Mouse (Mus musculus) spleen, adult 12 weeks (tissue): Measurements from ENCODE around the gene Rc3h1.
"Not testable (repeated sequence)": the region's sequence is repeated elsewhere in the genome, so short reads cannot be mapped to it uniquely, and the experiment has no call there.

Experiments
- DNase-seq: peaks from one replicate; pipeline ENCODE4 v3.0.0; 2022; ENCODE audit warnings: low spot score

The Rc3h1 gene

GRCm38 (mm10) chr1:160906057-160906557, at the start of gene Rc3h1:
Gene Rc3h1 (plus strand): TSS chr1:160906418.
- DNase-seq = peak; percentile 99

DNA sequence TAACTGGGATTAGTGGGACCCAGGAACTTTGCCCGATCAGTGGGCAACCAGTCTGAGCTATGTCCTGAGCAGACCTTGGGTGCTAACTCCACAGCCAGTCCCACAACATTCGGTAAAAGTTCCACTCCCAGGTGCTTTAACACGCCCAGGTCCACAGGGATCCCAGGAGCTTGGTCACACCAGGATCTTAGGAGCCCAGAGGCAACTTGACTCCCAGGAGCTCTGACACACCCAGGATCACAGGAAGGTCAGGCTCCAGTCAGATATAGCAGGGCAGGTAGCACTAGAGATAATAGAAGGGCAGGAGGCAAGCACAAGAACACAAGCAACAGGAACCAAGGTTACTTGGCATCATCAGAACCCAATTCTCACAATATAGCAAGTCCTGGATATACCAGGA, 48.1 kb upstream of the Rc3h1 start:
- DNase-seq = no peak

DNA sequence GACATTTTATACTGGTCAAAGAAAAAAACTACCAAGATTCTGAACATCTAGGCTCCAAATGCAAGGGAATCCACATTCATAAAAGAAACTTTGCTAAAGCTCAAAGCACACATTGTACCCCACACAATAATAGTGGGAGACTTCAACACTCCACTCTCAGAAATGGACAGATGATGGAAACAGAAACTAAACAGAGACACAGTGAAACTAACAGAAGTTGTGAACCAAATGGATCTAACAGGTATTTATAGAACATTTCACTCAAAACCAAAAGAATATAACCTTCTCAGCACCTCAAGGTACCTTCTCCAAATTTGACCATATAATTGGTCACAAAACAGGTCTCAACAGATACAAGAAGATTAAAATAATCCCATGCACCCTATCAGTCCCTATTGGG, 46.3 kb upstream of the Rc3h1 start:
- DNase-seq = not testable (repeated sequence)

DNA sequence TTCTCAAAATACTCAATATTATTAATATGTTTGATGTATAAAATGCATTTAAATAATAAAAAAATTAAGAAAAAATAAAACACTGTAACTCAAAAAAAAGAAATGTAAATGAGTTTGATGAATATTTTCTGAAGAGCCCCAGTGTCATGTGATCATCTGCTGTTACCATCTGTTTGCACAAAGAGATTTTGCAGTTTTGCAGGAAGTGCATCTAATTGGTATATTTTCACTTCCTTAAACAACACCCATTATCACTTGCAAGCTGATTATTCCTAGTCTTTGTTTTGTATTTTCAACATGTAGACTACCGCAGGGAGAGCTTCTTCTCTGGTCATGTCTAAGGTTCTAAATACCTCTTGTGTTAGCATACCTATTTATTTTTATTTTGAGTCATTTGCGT, 45.1 kb upstream of the Rc3h1 start:
- DNase-seq = no peak

- no peak for DNase-seq
These were observed 44.6 kb upstream of the Rc3h1 start for GRCm38 (mm10) chr1:160861632-160862031.

GRCm38 (mm10) chr1:160863027-160863426, 43.2 kb upstream of the Rc3h1 start:
- no peak for DNase-seq

DNA sequence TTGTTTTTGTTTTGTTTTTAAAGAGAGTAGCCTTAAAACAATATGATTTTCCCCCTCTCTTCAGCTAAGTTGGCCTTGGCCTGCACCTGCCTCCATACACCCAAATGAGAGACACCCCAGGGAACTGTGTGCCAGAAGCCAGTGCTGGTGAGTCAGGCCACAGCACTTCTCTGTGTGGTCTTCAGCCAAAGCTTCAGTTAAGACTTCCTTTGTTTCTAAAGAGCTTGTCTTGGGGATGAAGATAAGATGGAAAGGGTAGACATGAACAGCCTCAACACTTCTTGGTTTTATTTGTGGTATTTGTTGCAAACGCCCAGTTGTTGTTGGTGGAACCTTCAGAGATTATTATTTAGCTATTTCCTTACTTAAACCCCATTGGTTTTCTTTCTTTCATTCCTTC, 31.5 kb upstream of the Rc3h1 start:
- DNase-seq = no peak

DNA sequence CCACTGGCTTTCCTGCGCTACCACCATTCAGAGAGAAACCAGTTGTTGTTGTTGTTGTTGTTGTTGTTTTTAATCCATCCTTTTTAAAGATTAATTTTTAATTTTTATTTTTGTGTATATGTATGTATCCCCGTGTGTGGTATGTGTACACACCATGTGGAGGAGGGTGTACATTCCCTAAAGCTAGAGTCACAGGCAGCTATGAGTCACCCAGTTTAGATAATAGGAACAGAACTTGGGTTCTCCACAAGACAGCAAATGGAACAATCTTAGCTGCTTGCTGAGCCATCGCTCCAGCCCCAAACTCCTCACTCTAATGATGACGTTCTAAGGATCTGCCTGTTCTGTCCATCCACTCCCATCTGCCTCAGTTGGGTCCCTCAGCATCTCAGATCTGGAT, 29.2 kb upstream of the Rc3h1 start:
- no peak for DNase-seq

DNA sequence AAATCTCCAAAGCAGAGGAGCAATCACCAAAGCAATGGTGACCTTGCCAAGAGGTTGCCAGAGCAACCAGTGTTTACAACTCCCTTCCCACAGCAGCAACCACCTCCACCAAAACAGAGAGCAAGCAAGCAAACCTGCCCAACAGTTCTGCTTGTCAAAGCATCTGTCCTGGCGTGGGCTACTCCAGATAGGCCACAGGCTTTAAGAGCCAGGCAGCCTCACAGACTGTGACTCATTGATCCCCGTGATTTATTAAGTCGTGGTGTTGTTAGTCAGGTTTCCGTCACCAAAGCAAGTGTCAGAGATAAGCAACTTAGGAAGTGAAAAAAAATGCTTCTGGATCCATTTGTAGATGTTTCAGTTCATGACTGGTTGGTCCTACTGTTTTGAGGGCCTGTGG, 27.7 kb upstream of the Rc3h1 start:
- no peak for DNase-seq

- DNase-seq = not testable (repeated sequence)
These were observed 24.8 kb upstream of the Rc3h1 start for GRCm38 (mm10) chr1:160881378-160881777.

DNA sequence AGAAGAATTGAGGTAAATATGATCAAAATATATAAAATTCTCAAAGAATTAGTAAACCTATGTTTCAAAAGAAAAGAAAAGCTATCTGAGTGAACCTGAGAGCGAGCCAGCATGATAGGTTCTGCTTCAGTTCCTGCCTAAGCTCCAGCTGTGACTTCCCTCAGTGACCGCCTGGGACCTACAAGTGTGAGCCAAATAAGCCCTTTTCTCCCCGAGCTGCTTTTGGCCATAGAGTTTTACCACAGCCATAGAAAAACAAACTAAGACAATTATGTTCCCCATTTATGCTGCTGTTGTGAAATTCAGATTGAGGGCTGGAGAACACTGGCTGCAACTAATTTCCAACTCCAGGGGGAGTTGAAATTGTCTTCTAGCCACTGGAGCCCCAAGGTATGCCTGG, 24.2 kb upstream of the Rc3h1 start:
- DNase-seq = no peak

DNA sequence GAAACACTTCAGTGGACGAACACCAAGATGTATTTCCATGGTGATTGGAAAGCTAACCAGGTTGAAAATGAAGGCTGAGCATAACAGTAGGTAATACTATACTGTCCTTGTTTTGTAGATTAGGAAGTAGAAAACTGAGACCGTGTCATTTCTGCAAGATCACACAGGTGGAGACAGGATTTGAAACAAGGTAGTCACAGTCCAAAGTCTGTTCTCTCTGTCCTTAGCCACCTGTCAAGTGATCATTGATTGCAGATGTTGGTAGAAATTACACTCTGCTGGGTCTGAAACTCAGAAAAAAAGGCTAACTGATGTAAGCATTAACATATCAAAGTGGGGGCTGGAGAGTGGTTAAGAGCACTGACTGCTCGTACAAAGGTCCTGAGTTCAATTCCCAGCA, 21.9 kb upstream of the Rc3h1 start:
- DNase-seq = no peak

GRCm38 (mm10) chr1:160884993-160885392, 21.2 kb upstream of the Rc3h1 start:
- no peak for DNase-seq

DNA sequence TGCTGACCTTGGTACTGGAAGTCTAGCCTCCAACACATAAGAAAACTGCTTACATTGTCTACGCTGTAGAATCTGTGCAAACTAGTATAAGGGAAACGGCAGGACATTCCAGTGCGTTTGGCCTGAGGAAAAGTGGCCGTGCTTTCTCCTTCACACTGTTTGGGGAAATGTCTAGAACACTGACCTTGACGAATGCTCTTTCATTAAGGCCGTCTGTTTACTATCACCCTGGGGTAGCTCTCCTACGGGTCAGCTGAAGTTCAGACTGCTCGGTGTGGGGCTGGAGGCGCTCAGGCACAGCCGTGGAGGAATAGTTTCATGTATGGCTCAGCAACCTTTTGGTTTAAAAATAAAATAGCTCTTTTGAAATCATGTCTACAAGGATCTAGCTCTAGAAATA, 6.5 kb upstream of the Rc3h1 start:
- no peak for DNase-seq

GRCm38 (mm10) chr1:160904047-160904446, 2.2 kb upstream of the Rc3h1 start:
- DNase-seq = no peak

GRCm38 (mm10) chr1:160906558-160907481, 602 bp downstream of the Rc3h1 start:
- peak; percentile 51 for DNase-seq

DNA sequence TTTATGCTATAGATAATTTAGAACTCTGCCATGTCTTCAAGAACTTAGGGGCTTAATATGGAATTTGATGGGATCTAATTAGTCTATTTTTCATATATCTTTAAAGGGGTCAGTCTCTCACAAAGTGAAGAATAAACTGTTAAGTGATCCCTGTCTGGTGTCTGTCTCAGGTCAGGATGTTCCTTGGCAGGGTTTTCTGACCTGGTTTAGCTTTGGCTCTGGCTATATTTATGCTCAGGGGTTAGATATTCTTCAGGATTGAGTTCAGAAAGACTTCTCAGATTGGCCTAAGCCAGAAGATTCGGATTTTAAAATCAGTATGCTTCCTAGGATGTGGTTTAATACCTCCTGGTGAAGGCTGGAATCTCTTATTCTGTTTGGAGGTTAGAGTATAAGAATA, 4.0 kb downstream of the Rc3h1 start:
- DNase-seq = no peak

GRCm38 (mm10) chr1:160910812-160911211, 4.6 kb downstream of the Rc3h1 start:
- DNase-seq = no peak

DNA sequence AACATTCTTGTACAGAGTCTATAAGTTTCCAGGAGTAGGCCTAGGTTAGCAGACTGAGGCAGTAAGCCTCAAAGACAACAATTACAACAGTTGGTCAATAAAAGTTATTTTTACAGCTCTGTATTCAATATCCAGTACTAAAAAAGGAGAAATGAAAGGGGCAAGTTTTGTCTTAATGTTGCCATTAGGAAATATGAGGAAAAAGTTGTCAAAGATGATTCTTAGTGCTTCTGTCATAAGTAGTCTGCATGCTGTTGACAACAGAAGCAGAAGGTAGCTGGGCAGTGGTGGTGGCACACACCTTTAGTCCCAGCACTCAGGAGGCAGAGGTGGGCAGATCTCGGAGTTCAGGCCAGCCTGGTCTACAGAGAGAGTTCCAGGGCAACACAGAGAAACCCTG, 13.2 kb downstream of the Rc3h1 start:
- no peak for DNase-seq

DNA sequence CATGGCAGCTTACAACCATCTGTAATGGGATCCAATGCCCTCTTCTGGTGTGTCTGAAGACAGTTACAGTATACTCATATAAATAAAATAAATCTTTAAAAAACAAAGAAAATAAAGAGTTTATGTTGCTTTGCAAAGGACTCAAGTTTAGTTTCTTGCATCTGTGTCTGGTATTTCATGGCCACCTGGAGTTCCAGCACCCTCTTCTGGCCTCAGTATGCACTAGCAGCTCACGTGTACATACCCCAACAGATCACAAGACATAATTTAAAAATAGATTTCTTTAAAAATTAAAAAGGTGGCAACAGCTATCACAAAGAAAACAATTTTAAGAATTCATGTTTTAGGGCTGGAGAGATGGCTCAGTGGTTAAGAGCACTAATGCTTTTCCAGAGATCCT, 15.7 kb downstream of the Rc3h1 start:
- DNase-seq = no peak

DNA sequence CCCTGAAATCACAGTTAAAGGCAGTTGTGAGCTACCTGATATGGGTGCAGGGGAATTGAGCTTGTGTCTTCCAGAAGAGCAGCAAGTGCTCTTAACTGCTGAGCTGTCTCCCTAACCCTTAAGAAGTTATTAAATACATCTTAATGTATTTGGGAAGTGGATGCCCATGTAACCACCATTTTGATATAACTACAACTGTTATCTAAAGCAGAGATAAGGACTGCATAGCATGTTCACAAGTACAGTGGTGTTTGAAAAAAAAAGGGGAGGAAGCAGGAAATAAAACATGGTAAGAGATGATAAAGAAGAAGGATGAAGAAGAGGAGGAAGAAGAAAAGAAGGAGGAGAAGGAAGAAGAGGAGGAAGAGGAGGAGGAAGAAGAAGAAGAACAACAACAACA, 25.1 kb downstream of the Rc3h1 start:
- DNase-seq = no peak

DNA sequence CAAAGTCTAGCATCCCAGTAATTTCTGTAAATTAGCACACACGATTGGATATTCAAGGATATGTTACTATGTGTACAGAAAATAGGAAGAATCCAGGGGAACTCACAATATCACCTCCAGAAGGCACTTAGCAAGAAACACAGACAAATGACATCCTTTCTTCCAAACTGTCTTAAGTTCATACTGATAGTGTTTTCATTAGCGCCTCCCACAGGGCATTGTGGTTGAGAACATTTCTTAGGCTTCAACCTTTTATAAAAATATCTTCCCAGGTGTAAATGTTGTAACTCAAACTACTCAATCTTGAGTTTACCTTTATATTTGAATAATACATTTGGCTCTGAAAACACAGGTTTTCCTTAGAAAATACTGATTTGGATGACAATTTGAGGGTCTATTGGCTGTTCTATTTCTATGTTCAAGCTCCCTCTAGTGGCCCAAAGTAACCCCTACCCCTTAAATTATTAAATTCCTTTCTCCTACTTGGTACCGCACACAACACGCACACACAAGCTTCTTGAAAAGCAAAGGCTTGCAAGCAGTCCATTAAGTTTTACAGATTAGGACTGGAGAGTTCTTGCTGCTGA, 27.8 kb downstream of the Rc3h1 start:
- no peak for DNase-seq

GRCm38 (mm10) chr1:160935551-160935950, 29.3 kb downstream of the Rc3h1 start:
- DNase-seq = no peak
